Mouse (Mus musculus) thymus, adult 2 months (tissue): ENCODE results near the gene Slfn8.

Experiments
- CTCF ChIP-seq: fragments of 200-500 bp; IDR thresholded peaks from 2 replicates; pipeline ENCODE4 v1.5.1; 2012; ENCODE audit warnings: mild to moderate bottlenecking, control low read depth, low read length, moderate library complexity, borderline replicate concordance; ENCODE audit not compliant: control insufficient read depth, poor library complexity, insufficient read depth; ENCODE audit errors: extremely low read depth
- POLR2A ChIP-seq: fragments of 200-500 bp; IDR thresholded peaks from 2 replicates; pipeline ENCODE4 v1.6.1; 2012; ENCODE audit warnings: mild to moderate bottlenecking, low read length, control low read depth, moderate library complexity; ENCODE audit not compliant: control insufficient read depth, poor library complexity, insufficient read depth; ENCODE audit errors: extremely low read depth

- TF ChIP-seq CTCF (no peak), POLR2A (no peak)
Observed at GRCm38 (mm10) chr11:82956925-82957324, 63.7 kb downstream of the Slfn8 start.
